Mouse (Mus musculus) embryo, embryonic 9.5 days (tissue): ENCODE data around the gene Ddi1.
"Not testable (repeated sequence)": the region's sequence is repeated elsewhere in the genome, so short reads cannot be mapped to it uniquely, and the experiment has no call there.

Experiments used
- DNase-seq: peaks from one replicate; pipeline ENCODE4 v3.0.0-alpha.2; 2017; ENCODE audit errors: extremely low spot score

Gene Ddi1

GRCm38 (mm10) chr9:6269796-6270280, at the start of gene Ddi1:
Gene Ddi1, minus strand, starts transcription at chr9:6269846.
- DNase-seq, result peak; percentile 17

DNA sequence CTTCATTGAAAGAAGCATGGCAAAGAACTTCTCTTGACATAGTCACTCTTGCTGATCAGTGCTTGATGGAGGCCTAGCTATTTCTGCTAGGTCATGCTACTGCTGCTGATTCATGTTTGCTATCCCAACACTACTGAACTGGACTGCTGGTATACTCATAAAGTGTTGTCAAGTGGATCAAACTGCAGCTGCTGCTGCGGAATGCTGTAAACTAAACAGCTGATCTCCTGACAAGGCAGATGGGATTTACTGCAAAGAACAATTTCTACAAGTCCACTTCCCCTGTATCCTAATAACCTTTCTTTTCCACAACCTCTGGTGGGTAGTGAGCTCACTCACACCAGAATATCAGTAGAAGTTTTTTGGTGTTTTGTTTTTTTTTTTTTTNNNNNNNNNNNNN, 47.5 kb upstream of the Ddi1 start:
- DNase-seq, result no peak

- no peak for DNase-seq
Measured at GRCm38 (mm10) chr9:6305847-6306246, 36.2 kb upstream of the Ddi1 start.

DNA sequence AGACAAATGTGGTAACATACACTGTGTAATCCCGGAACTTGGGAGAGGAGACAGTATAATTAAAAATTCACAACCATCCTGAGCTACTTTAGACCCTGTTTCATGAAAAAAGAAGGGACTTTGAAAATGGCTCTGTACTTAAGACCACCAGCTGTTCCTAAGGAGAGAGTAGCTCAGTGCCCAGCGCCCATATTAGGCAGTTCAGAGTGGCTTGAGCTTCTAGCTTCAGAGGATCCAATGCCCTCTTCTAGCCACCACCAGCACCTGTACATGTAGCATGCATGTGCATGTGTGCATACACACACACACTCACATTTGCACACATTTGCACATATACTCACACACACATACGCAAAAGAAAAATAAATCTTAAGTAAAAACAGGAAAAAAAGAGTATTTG, 34.9 kb upstream of the Ddi1 start:
- no peak for DNase-seq

DNA sequence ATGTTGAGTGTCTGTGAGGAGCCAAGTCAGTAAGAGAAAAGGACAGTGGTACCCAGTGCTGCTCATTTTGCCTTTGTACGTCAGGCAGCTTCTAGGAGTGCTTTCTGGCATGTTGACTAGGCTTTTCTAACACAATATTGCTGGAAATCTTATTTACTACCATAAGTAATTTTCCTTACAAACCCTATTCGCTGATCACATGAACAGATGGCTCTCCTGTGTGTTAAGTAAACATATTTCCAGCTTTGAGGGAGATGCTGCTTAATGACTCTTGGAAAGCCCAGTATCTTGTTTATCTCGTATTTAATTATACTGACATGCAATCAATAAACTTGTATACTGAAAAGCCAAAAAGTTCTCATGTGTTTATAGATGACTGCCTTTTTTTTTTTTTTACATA, 32.4 kb upstream of the Ddi1 start:
- no peak for DNase-seq

GRCm38 (mm10) chr9:6298547-6298946, 28.9 kb upstream of the Ddi1 start:
- no peak for DNase-seq

- DNase-seq, result peak; percentile 17
Measured at GRCm38 (mm10) chr9:6289211-6289696, 19.6 kb upstream of the Ddi1 start.

DNA sequence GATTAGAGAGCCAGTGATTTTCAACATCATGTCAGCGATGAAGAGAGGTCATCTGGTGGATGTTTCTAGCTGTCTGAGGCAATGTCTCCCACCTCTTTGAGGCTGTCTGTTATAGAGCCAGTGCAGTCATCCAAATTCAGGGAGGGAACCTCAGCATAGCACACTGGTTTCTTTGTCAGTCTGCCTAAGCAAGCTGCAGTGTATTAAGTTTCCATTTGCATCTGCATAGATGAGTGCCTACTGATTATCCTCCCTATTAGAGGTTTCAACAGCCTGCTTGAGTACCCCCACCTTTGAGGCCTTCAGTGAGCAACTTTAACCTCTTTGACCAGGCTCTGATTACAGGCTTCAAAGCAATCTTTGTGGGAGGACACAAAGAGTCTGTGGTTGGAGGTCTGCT, 17.1 kb upstream of the Ddi1 start:
- DNase-seq, result no peak

DNA sequence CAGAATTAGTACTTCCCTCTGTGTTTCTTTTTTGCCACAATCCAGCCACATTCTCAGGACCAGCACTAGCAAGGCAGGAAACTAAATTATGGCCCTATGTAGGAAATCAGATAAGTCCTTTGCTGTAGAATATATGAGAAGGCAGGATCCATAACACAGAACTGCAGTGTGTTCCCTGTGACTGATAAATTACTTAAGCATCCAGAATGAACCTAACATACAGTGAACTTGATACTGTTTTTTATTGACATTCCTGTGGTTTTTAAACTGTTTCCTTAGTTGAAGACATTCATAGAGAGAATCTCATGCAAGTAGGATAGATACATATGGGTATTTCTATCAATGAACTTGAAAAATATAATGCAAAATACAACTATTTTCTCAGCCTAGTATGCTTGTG, 7.9 kb upstream of the Ddi1 start:
- no peak for DNase-seq

- no peak for DNase-seq
Measured at GRCm38 (mm10) chr9:6276395-6276794, 6.7 kb upstream of the Ddi1 start.

GRCm38 (mm10) chr9:6264820-6265219, 4.8 kb downstream of the Ddi1 start:
- no peak for DNase-seq

- no peak for DNase-seq
Measured at GRCm38 (mm10) chr9:6257072-6257471, 12.6 kb downstream of the Ddi1 start.

GRCm38 (mm10) chr9:6251990-6252389, 17.7 kb downstream of the Ddi1 start:
- no peak for DNase-seq

DNA sequence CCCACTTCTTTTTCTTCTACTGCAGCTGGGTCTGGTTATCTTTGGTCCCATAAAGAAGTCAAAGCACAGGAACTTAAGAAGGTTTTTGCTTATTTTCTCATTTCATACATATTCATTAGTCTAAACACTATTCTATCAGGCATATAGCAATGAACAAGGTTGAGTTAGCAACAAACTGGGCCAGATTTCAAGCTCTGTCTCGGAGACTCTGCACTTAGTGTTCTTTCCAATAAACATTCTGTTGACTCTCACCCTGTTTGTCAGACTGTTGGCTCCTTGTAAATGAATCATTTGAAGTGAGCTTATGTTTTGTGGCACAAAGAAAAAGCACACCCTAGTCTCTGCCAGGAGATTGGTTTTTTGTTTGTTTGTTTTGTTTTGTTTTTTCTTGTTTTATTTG, 19.3 kb downstream of the Ddi1 start:
- DNase-seq, result no peak

DNA sequence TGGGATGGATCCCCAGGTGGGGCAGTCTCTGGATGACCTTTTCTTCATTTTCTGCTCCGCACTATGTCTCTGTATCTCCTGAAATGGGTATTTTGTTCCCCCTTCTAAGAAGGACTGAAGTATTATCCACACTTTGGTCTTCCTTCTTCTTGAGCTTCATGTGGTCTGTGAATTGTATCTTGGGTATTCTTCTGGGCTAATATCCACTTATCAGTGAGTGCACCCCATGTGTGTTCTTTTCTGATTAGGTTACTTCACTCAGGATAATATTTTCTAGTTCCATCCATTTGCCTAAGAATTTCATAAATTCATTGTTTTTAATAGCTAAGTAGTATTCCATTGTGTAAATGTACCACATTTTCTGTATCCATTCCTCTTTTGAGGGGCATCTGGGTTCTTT, 33.7 kb downstream of the Ddi1 start:
- DNase-seq, result not testable (repeated sequence)

GRCm38 (mm10) chr9:6217505-6217904, 52.1 kb downstream of the Ddi1 start:
- no peak for DNase-seq

GRCm38 (mm10) chr9:6212862-6213261, 56.8 kb downstream of the Ddi1 start:
- DNase-seq, result no peak
